Mouse (Mus musculus): ENCODE results near the gene Tbk1.

DNA sequence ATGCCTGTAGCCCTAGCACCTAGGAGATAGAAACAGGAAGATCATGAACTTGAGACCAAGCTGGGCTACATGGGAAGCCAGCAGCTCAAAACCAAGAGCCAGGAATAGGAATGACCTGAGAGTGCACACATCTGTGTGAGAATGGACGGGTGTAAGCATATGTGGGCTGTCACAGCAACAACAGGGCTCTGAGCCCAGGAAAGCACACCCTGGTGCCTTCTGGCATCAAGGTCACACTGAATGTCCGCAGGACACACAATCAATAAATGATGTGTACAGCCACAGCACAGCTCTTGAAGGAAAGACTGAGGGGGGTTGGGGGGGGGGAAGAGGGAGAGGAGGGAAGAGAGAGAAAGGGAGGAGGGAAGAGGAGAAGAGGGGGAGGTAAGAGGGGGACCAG, 28.4 kb downstream of the Tbk1 start:
- TF ChIP-seq CTCF (conservative IDR thresholded peaks at IDR 0.05; ENCODE audit: insufficient read depth, insufficient read length, low read depth, low read length) = no peak
- no peak for TF ChIP-seq POLR2A (IDR thresholded peaks at IDR 0.05; ENCODE audit: low read depth, low read length)
